Mouse (Mus musculus) B cell, adult 2 months (primary cell): Measurements from ENCODE around the gene Crtc2.
"Not testable (repeated sequence)": the region's sequence is repeated elsewhere in the genome, so short reads cannot be mapped to it uniquely, and the experiment has no call there.

Experiments used
- DNase-seq, 2 experiments: peaks; one replicate each; pipeline ENCODE4 v3.0.0; 2022

The Crtc2 gene

GRCm38 (mm10) chr3:90242984-90243775 is 10.8 kb upstream of the Crtc2 start, which contains the start of gene Creb3l4:
TSS of gene Creb3l4 (minus strand) at chr3:90243512.
- no peak for DNase-seq

- no peak for DNase-seq
Observed at GRCm38 (mm10) chr3:90245406-90245805, 8.6 kb upstream of the Crtc2 start.

GRCm38 (mm10) chr3:90247630-90247959 is 6.4 kb upstream of the Crtc2 start:
- DNase-seq: no peak

GRCm38 (mm10) chr3:90247960-90248745 is 5.8 kb upstream of the Crtc2 start, which contains the start of gene Slc39a1:
TSS of gene Slc39a1 (plus strand) at chr3:90248172.
- DNase-seq: peak; percentile 85

GRCm38 (mm10) chr3:90248746-90249100 is 5.2 kb upstream of the Crtc2 start:
- peak; percentile 27 to 31 for DNase-seq

GRCm38 (mm10) chr3:90250791-90251190 is 3.2 kb upstream of the Crtc2 start:
- no peak for DNase-seq

- DNase-seq: not testable (repeated sequence)
Observed at GRCm38 (mm10) chr3:90251731-90252226, 2.2 kb upstream of the Crtc2 start.

- DNase-seq: not testable (repeated sequence)
Observed at GRCm38 (mm10) chr3:90252659-90253058, 1.3 kb upstream of the Crtc2 start.

- peak in 1 of 2 experiments; percentile 17 for DNase-seq
Observed at GRCm38 (mm10) chr3:90253174-90253573, 789 bp upstream of the Crtc2 start.

GRCm38 (mm10) chr3:90254419-90255193 is 643 bp downstream of the Crtc2 start:
- peak; percentile 34 to 37 for DNase-seq

GRCm38 (mm10) chr3:90255194-90255565 is 1.2 kb downstream of the Crtc2 start:
- DNase-seq: no peak

GRCm38 (mm10) chr3:90255784-90256353 is 1.9 kb downstream of the Crtc2 start:
- no peak for DNase-seq

- no peak for DNase-seq
Observed at GRCm38 (mm10) chr3:90256731-90257530, 3.0 kb downstream of the Crtc2 start.

- no peak for DNase-seq
Observed at GRCm38 (mm10) chr3:90258521-90258920, 4.6 kb downstream of the Crtc2 start.

- no peak for DNase-seq
Observed at GRCm38 (mm10) chr3:90263121-90263771, 9.3 kb downstream of the Crtc2 start.

GRCm38 (mm10) chr3:90264687-90265033 is 10.7 kb downstream of the Crtc2 start:
- DNase-seq: no peak

- DNase-seq: peak; percentile 95 to 96
Observed at GRCm38 (mm10) chr3:90265034-90265931, 11.3 kb downstream of the Crtc2 start, which contains the start of gene Dennd4b. TSS of gene Dennd4b (plus strand) at chr3:90265185.

GRCm38 (mm10) chr3:90265932-90266741 is 12.2 kb downstream of the Crtc2 start:
- peak; percentile 72 to 76 for DNase-seq
